Mouse (Mus musculus) testis, adult 2 months (tissue): Measurements from ENCODE around the gene Lim2.

ENCODE experiments used
- CTCF ChIP-seq: fragments of 200-500 bp; IDR thresholded peaks from 2 replicates; pipeline ENCODE4 v1.5.1; 2012; ENCODE audit warnings: low read depth, mild to moderate bottlenecking, inconsistent platforms, low read length, moderate library complexity; ENCODE audit not compliant: control insufficient read depth, insufficient read depth, insufficient replicate concordance
- POLR2A ChIP-seq: fragments of 200-500 bp; IDR thresholded peaks from 2 replicates; pipeline ENCODE4 v1.6.1; 2012; ENCODE audit warnings: low read depth, mild to moderate bottlenecking, inconsistent platforms, low read length, moderate library complexity; ENCODE audit not compliant: control insufficient read depth

GRCm38 (mm10) chr7:43451726-43452125 lies 24.3 kb downstream of the Lim2 start:
- TF ChIP-seq CTCF (no peak), POLR2A (no peak)
